Mouse (Mus musculus): ENCODE results near the gene Gapdh. TPM values are rescaled to one million over a fixed set of nuclear protein-coding genes. Genes with fewer than 3 reads are reported as not detected.

The Gapdh gene
- total and polyA plus RNA-seq, 2 experiments from 2014 or later: 1,919 to 2,736 TPM

DNA sequence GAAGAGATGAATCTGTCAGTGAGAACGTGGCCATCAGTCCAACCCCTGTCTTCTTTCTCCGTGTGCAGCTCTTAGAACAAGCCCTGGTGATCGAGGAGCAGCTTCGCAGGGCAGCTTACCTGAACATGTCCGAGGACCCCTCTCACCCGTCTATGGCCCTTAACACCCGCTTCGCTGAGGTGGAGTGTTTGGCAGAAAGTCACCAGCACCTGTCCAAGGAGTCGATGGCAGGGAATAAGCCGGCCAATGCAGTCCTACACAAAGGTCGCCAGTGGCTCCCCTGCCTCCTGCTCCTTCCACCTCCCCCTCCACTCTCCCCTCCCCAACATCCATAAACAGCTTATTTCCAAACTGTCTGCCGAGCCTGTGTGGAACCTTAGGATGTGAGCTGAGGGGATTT is 37.5 kb downstream of the Gapdh start:
- Histone ChIP-seq H3K27ac (no peak overlapping the region), H3K4me2 (ENCODE audit: low read depth, low read length) (no peak overlapping the region), H3K36me3 (ENCODE audit: insufficient read depth, low read length) (peaks cover 42% of the 10 kb centered on the region), H3K4me3 (ENCODE audit: low read length) (no peak overlapping the region), H3K9me3 (ENCODE audit: low read length) (no peaks in the 10 kb centered on the region), H3K27me3 (ENCODE audit: insufficient read depth, low read length) (no peaks in the 10 kb centered on the region), H3K9ac (replicated peaks; ENCODE audit: low read length) (no peak overlapping the region), H3K4me1 (ENCODE audit: insufficient read depth, low read length) (peaks cover 7% of the 10 kb centered on the region; the same call in 1 of the 2 replicates)
- WGBS: 89% methylated on average over 12 of the region's 12 CpGs
- DNase-seq (ENCODE audit: low spot score): no peak
- ATAC-seq: no peak
- no peak for TF ChIP-seq CTCF (IDR thresholded peaks at IDR 0.05; ENCODE audit: low read depth)

DNA sequence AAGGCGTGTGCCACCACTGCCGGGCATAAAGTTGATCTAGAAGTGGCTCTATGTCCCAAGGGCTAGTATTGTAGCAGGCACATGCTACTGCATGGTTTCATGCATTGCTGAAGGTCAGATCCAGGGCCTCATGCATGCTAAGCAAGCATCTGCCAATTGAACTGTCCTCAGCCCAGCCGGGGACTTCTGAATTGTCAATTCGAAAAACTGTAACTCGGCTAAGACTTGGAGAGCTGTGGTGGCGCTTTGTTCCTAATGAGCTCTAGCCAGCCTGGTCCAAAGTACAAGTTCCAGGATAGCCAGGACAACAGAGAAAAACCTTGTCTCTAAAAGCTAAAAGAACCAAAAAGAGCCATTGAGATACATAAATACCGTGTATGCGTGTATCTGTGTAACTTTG is 46.9 kb downstream of the Gapdh start:
- H3K4me1 ChIP-seq (ENCODE audit: insufficient read depth, low read length): no peaks in the 10 kb centered on the region
- ATAC-seq (no peak), DNase-seq (ENCODE audit: low spot score) (no peak)
- peaks cover 83% of the 10 kb centered on the region for H3K36me3 ChIP-seq (ENCODE audit: insufficient read depth, low read length)
- no peak overlapping the region for H3K4me3 ChIP-seq (ENCODE audit: low read length)
- H3K4me2 ChIP-seq (ENCODE audit: low read depth, low read length): no peak overlapping the region
- 94% methylated on average over 8 of the region's 8 CpGs for WGBS
- H3K9me3 ChIP-seq (ENCODE audit: low read length): no peaks in the 10 kb centered on the region
- no peak overlapping the region for H3K9ac ChIP-seq (replicated peaks; ENCODE audit: low read length)
- no peak for TF ChIP-seq CTCF (IDR thresholded peaks at IDR 0.05; ENCODE audit: low read depth)
- no peaks in the 10 kb centered on the region for H3K27me3 ChIP-seq (ENCODE audit: insufficient read depth, low read length)
- no peak overlapping the region for H3K27ac ChIP-seq

GRCm38 (mm10) chr6:125112553-125112952 is 53.7 kb downstream of the Gapdh start:
- ATAC-seq (no peak), DNase-seq (ENCODE audit: low spot score) (no peak)
- TF ChIP-seq CTCF (IDR thresholded peaks at IDR 0.05; ENCODE audit: low read depth): no peak
- no peak overlapping the region for H3K9ac ChIP-seq (replicated peaks; ENCODE audit: low read length)
- WGBS: 91% methylated on average over 11 of the region's 11 CpGs
- H3K4me3 ChIP-seq (ENCODE audit: low read length): no peak overlapping the region
- H3K27ac ChIP-seq: no peak overlapping the region
- no peaks in the 10 kb centered on the region for H3K9me3 ChIP-seq (ENCODE audit: low read length)
- H3K36me3 ChIP-seq (ENCODE audit: insufficient read depth, low read length): peaks cover 85% of the 10 kb centered on the region
- no peaks in the 10 kb centered on the region for H3K4me1 ChIP-seq (ENCODE audit: insufficient read depth, low read length)
- H3K27me3 ChIP-seq (ENCODE audit: insufficient read depth, low read length): no peaks in the 10 kb centered on the region
- no peak overlapping the region for H3K4me2 ChIP-seq (ENCODE audit: low read depth, low read length)

Small RNA genes lying within 50 kb of the gene (microRNA-seq; reads per million reads assigned to microRNA genes)
- 0.35 to 0.36 reads per million in 2 experiments for gene Mir3098

Other genes with a start within 250 kb of the Gapdh start
- 913 and 1,024 TPM in 2 replicates for gene Ptms, start 246.4 kb downstream of the Gapdh start, total RNA-seq (2014; rRNA removed)
- 767 and 773 TPM in 2 replicates for gene Ptms, start 246.4 kb downstream of the Gapdh start, polyA plus RNA-seq (2015; fragmentation: Nextera tagmentation; extraction: Ambion mirVana)
- gene Mlf2, start 235.1 kb downstream of the Gapdh start, total RNA-seq (2014; rRNA removed): 639 and 964 TPM in 2 replicates
- gene Mlf2, start 235.1 kb downstream of the Gapdh start, polyA plus RNA-seq (2015; fragmentation: Nextera tagmentation; extraction: Ambion mirVana): 618 and 628 TPM in 2 replicates
- 113 and 146 TPM in 2 replicates for gene Cops7a, start 200.9 kb downstream of the Gapdh start, total RNA-seq (2014; rRNA removed)
- 97.1 and 101 TPM in 2 replicates for gene Cops7a, start 200.9 kb downstream of the Gapdh start, polyA plus RNA-seq (2015; fragmentation: Nextera tagmentation; extraction: Ambion mirVana)
- gene Pianp, start 169.8 kb downstream of the Gapdh start, total RNA-seq (2014; rRNA removed): 24.1 and 32.9 TPM in 2 replicates
- 58.9 and 65.4 TPM in 2 replicates for gene Pianp, start 169.8 kb downstream of the Gapdh start, polyA plus RNA-seq (2015; fragmentation: Nextera tagmentation; extraction: Ambion mirVana)
- gene Zfp384, start 157.3 kb downstream of the Gapdh start, total RNA-seq (2014; rRNA removed): 37.3 and 38.6 TPM in 2 replicates
- 10.3 and 11.6 TPM in 2 replicates for gene Zfp384, start 157.3 kb downstream of the Gapdh start, polyA plus RNA-seq (2015; fragmentation: Nextera tagmentation; extraction: Ambion mirVana)
- gene Ing4, start 126.7 kb downstream of the Gapdh start, total RNA-seq (2014; rRNA removed): 60.7 and 78.3 TPM in 2 replicates
- gene Ing4, start 126.7 kb downstream of the Gapdh start, polyA plus RNA-seq (2015; fragmentation: Nextera tagmentation; extraction: Ambion mirVana): 97.6 and 102 TPM in 2 replicates
- gene Acrbp, start 116.8 kb downstream of the Gapdh start, total RNA-seq (2014; rRNA removed): 10.5 and 17.3 TPM in 2 replicates
- gene Acrbp, start 116.8 kb downstream of the Gapdh start, polyA plus RNA-seq (2015; fragmentation: Nextera tagmentation; extraction: Ambion mirVana): 12.2 and 17.5 TPM in 2 replicates
- gene Lpar5, start 98.5 kb downstream of the Gapdh start, total RNA-seq (2014; rRNA removed): 0.75 and 1.8 TPM in 2 replicates
- gene Lpar5, start 98.5 kb downstream of the Gapdh start, polyA plus RNA-seq (2015; fragmentation: Nextera tagmentation; extraction: Ambion mirVana): 0.68 and 0.88 TPM in 2 replicates
- 101 and 106 TPM in 2 replicates for gene Chd4, start 70.5 kb downstream of the Gapdh start, total RNA-seq (2014; rRNA removed)
- 90.2 and 94.7 TPM in 2 replicates for gene Chd4, start 70.5 kb downstream of the Gapdh start, polyA plus RNA-seq (2015; fragmentation: Nextera tagmentation; extraction: Ambion mirVana)
- 33.9 and 34.2 TPM in 2 replicates for gene Nop2, start 34.6 kb downstream of the Gapdh start, total RNA-seq (2014; rRNA removed)
- 37.3 and 38.8 TPM in 2 replicates for gene Nop2, start 34.6 kb downstream of the Gapdh start, polyA plus RNA-seq (2015; fragmentation: Nextera tagmentation; extraction: Ambion mirVana)
- 29.1 and 30.5 TPM in 2 replicates for gene Iffo1, start 21.2 kb downstream of the Gapdh start, total RNA-seq (2014; rRNA removed)
- gene Iffo1, start 21.2 kb downstream of the Gapdh start, polyA plus RNA-seq (2015; fragmentation: Nextera tagmentation; extraction: Ambion mirVana): 20.3 and 20.6 TPM in 2 replicates
- gene Ncapd2, start 25.2 kb upstream of the Gapdh start, total RNA-seq (2014; rRNA removed): 47.1 and 56.3 TPM in 2 replicates
- gene Ncapd2, start 25.2 kb upstream of the Gapdh start, polyA plus RNA-seq (2015; fragmentation: Nextera tagmentation; extraction: Ambion mirVana): 30.3 and 34.1 TPM in 2 replicates
- 20.6 and 40.3 TPM in 2 replicates for gene Mrpl51, start 25.3 kb upstream of the Gapdh start, total RNA-seq (2014; rRNA removed)
- gene Mrpl51, start 25.3 kb upstream of the Gapdh start, polyA plus RNA-seq (2015; fragmentation: Nextera tagmentation; extraction: Ambion mirVana): 159 and 163 TPM in 2 replicates
- gene Vamp1, start 49.1 kb upstream of the Gapdh start, total RNA-seq (2014; rRNA removed): 74.6 and 85.3 TPM in 2 replicates
- gene Vamp1, start 49.1 kb upstream of the Gapdh start, polyA plus RNA-seq (2015; fragmentation: Nextera tagmentation; extraction: Ambion mirVana): 73.0 and 74.6 TPM in 2 replicates
- 4.5 and 7.0 TPM in 2 replicates for gene Tapbpl, start 65.4 kb upstream of the Gapdh start, total RNA-seq (2014; rRNA removed)
- gene Tapbpl, start 65.4 kb upstream of the Gapdh start, polyA plus RNA-seq (2015; fragmentation: Nextera tagmentation; extraction: Ambion mirVana): 7.0 and 7.8 TPM in 2 replicates
- 0.79 TPM in 1 of 2 replicates, not detected in the other for gene Cd27, start 70.5 kb upstream of the Gapdh start, total RNA-seq (2014; rRNA removed)
- 0.29 and 0.71 TPM in 2 replicates for gene Cd27, start 70.5 kb upstream of the Gapdh start, polyA plus RNA-seq (2015; fragmentation: Nextera tagmentation; extraction: Ambion mirVana)
- gene Tuba3a, start 119.6 kb upstream of the Gapdh start, total RNA-seq (2014; rRNA removed): not detected in 2 replicates
- not detected in 2 replicates for gene Tuba3a, start 119.6 kb upstream of the Gapdh start, polyA plus RNA-seq (2015; fragmentation: Nextera tagmentation; extraction: Ambion mirVana)
- gene Ltbr, start 147.4 kb upstream of the Gapdh start, total RNA-seq (2014; rRNA removed): 31.6 and 34.4 TPM in 2 replicates
- 17.5 and 18.1 TPM in 2 replicates for gene Ltbr, start 147.4 kb upstream of the Gapdh start, polyA plus RNA-seq (2015; fragmentation: Nextera tagmentation; extraction: Ambion mirVana)
- 1.7 and 3.0 TPM in 2 replicates for gene Scnn1a, start 154.2 kb upstream of the Gapdh start, total RNA-seq (2014; rRNA removed)
- gene Scnn1a, start 154.2 kb upstream of the Gapdh start, polyA plus RNA-seq (2015; fragmentation: Nextera tagmentation; extraction: Ambion mirVana): 1.00 and 1.2 TPM in 2 replicates
- 12.2 and 18.0 TPM in 2 replicates for gene Tnfrsf1a, start 182.9 kb upstream of the Gapdh start, total RNA-seq (2014; rRNA removed)
- gene Tnfrsf1a, start 182.9 kb upstream of the Gapdh start, polyA plus RNA-seq (2015; fragmentation: Nextera tagmentation; extraction: Ambion mirVana): 15.5 and 16.3 TPM in 2 replicates
- gene Plekhg6, start 214.3 kb upstream of the Gapdh start, total RNA-seq (2014; rRNA removed): 0.68 and 0.86 TPM in 2 replicates
- gene Plekhg6, start 214.3 kb upstream of the Gapdh start, polyA plus RNA-seq (2015; fragmentation: Nextera tagmentation; extraction: Ambion mirVana): 0.32 and 0.74 TPM in 2 replicates

Data from hindbrain, postnatal 0 days (tissue).